Mouse (Mus musculus): ENCODE measurements around the gene Esd.

- no peak for TF ChIP-seq MYOD1 (IDR thresholded peaks at IDR 0.05; ENCODE audit: control insufficient read depth, insufficient read length, low read depth)
- TF ChIP-seq CTCF (IDR thresholded peaks at IDR 0.05; ENCODE audit: control insufficient read depth, insufficient read depth, insufficient read length), result no peak
Observed at GRCm38 (mm10) chr14:74709054-74709453, 23.0 kb upstream of the Esd start.
